Mouse (Mus musculus) brown adipose tissue, adult 24 weeks (tissue): ENCODE results near the gene Ap1b1. TPM values are rescaled to one million over a fixed set of nuclear protein-coding genes. Genes with fewer than 3 reads are reported as not detected.
A peak's percentile ranks its signal among the peaks of the same experiment; 100 is the strongest.

Source experiments
- H3K27ac ChIP-seq: fragments of 200-500 bp; replicated peaks from 2 replicates; pipeline ENCODE4 v1.5.1; 2012; ENCODE audit warnings: low read depth, mild to moderate bottlenecking, low read length
- H3K4me1 ChIP-seq: fragments of 200-500 bp; 2 replicates; pipeline ENCODE4 v1.6.1; 2012; ENCODE audit warnings: low read length, mixed read lengths; ENCODE audit not compliant: control insufficient read depth, insufficient read depth, insufficient read length
- H3K4me3 ChIP-seq: fragments of 200-500 bp; 2 replicates; pipeline ENCODE4 v1.5.1; 2012; ENCODE audit warnings: low read depth, mild to moderate bottlenecking, low read length, moderate library complexity; ENCODE audit not compliant: insufficient read depth
- polyA plus RNA-seq: library from polyadenylated mRNA; stranded (reverse); fragments of >200 nt; gene quantifications from 2 replicates; pipeline ENCODE4 v1.2.4, GENCODE M21; 2012; ENCODE audit not compliant: missing spikeins, insufficient read depth, insufficient read length

The Ap1b1 gene
- polyA plus RNA-seq, 1 experiment: 49.5 TPM

DNA sequence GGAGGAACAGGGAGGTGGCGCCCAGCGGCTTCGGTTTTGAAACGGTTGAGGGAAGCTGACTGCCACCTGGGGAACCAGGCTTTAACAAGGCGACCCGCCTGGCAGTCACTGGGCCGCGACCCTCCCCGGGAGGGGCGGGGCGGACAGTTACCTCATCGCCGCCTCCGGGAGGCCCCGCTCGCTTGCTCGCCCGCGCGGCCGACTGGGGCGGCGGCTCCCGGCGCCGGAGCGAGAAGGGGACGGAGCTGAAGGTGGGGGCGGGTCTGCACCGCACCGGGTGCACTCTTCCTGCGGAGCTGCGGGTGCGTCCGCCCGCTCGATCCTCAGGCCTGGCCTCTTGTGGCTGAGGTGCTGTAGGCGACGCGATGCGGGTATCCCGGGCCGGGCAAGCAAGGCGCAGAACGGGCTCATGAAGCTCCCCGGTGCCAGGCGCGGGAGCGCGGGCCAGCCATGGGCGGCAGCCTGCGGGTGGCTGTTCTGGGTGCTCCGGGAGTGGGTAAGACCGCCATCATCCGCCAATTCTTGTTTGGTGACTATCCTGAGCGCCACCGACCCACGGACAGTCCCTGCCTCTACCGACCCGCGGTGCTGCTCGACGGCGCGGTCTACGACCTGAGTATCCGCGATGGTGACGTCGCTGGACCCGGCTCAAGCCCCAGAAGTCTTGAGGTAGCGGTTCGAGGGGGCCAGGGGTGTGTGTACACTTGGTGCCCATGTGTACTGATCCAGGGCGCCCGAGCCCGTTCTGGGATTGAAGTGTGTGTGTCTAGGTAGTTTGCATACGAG, 71.4 kb downstream of the Ap1b1 start, which contains the start of gene Rasl10a:
Gene Rasl10a, plus strand, starts transcription at position 273 of the 786 bp plus-strand sequence.
- Histone ChIP-seq H3K27ac (no peak within 1 kb of the TSS), H3K4me1 (peaks cover 15% of the 10 kb centered on the region), H3K4me3 (peak within 1 kb of the TSS; percentile 57)

DNA sequence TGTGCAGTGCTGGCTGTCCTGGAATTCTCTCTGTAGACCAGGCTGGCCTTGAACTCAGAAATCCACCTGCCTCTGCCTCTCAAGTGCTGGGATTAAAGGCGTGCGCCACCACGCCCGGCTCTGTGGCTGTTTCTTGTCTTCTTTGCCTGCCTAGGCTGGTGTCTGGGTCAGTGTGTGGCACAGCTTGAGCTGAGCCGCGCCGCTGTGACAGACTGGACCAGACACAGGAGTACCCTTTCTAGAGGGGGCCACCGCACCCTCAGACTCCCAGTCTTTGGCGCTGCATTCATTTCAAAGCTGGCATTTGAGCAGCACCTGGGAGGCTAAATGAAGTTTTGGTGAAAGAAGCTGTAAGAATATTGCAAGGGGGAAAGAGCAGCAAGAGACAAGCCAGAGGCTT, 72.2 kb downstream of the Ap1b1 start:
- Histone ChIP-seq H3K4me1 (peaks cover 21% of the 10 kb centered on the region), H3K4me3 (no peak overlapping the region), H3K27ac (no peak overlapping the region)

DNA sequence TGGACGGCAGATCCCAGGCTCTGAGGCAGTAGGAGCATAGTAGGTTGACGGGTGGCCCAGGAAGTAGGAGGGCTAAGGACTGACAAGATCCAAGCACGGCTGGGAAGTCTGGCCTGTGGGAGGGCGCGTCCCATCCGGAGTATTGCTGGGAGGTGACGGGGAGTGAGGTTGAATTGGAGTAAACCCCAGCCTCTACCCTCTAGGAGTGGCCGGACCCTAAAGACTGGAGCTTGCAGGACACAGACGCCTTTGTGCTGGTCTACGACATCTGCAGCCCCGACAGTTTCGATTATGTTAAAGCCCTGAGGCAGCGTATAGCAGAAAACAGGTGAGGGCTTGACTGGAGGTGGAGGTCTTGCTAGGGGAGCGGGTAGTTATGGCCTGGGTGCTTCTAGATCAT, 72.6 kb downstream of the Ap1b1 start:
- peaks cover 25% of the 10 kb centered on the region for H3K4me1 ChIP-seq
- no peak overlapping the region for H3K27ac ChIP-seq
- no peak overlapping the region for H3K4me3 ChIP-seq

DNA sequence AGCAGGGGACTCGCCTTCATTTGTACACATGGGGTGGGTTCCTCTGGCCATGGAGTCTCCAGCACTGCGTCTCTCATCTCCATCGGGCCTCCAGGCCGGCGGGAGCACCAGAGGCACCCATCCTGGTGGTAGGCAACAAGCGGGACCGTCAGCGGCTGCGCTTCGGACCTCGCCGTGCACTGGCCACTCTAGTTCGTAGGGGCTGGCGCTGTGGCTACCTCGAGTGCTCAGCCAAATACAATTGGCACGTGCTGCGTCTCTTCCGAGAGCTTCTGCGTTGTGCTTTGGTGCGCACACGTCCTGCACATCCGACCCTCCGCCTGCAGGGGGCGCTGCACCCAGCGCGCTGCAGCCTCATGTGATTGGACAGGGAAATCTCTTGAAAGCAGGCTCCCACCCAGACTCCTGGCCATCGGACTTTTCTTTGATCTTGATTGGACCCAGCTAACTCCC, 73.1 kb downstream of the Ap1b1 start:
- Histone ChIP-seq H3K4me3 (no peak overlapping the region), H3K27ac (no peak overlapping the region), H3K4me1 (peaks cover 28% of the 10 kb centered on the region)

DNA sequence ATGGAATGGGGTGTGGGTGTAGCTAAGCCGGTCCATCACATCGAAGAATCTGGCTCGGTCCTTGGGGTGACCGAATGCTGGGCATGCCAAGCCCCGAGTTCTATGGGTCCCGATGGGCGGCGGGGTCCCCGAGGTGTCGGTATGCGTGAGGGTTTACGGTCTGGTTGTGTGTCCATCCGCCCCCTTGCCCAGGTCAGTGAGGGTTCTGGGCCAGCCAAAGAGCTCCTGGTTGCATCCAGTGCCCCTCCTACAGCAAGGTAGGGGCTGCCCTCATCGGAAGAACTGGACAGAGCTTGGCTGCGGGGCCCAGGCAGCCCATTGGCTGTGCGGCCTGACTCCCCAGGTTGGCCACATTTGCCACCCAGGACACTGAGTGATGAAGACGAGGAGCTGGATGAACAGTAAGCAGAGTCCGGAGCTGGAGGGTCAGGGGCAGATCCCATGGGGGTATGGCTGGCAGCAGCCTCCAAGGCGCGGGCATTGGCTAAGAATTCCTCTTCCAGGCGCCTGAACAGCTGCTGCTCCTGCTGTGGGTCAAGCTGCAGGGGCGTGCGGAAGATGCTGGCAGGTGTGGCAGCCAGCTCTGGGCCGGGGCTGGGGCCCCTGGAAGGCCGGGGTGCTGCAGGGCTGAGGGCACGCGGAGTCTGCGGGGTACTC, 74.3 kb downstream of the Ap1b1 start:
- no peak overlapping the region for H3K27ac ChIP-seq
- peaks cover 28% of the 10 kb centered on the region for H3K4me1 ChIP-seq
- H3K4me3 ChIP-seq: no peak overlapping the region

DNA sequence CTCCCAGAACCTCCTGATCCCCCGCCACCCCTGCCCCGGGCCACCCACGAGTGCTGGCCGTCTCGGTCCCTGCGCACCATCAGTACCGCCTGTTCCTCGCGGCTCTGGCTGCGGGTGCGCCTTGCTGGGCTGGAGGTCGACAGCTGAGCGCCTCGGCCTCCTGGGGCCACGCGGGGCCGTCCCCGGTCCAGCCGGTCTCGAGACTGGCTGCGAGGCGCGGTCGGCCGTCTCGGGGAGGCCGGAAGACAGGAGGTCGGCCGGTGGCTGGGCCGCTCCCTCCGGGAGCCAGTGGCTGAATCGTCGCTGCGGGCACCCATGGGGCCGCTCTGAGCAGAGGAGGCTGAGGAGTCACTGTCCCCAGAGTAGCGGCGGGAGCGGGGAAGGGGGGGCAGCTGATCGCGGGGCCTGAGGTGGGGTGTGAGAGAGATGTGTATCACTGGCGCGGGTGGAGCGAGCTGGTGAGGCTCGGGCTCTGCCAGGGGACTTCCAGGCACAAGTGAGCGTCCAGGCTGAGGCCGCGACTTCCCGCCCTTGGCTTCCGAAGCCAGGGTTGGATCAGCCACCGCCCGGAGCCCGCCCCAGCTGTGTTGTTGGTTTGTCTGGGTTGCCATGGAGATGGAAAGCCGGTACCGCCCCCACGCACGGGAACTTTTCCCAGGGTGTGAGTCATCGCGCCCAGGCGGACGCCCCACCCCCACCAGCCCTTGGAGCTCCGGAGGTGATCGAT, 75.0 kb downstream of the Ap1b1 start:
- Histone ChIP-seq H3K27ac (no peak overlapping the region), H3K4me1 (peaks cover 28% of the 10 kb centered on the region), H3K4me3 (peak overlapping the region; percentile 41)

DNA sequence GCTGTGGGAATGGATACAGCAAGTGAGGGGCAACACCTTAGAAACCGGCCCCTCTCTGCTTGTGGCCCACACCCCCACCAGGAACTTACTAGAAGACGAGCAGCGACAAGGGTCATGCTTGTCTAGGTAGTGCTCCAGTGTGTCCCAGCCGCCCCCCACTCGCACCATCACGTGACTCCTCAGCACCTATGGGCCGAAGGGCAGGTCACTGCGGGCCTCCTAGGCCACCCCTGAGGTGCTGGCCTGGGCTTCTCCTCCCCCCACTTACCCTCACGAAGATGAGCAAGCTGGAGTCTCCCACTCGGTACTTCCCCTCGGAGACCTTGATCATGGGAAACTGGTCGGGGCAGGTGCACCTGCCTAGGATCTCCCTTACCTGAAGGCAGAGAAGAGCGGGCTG, 75.7 kb downstream of the Ap1b1 start:
- H3K4me3 ChIP-seq: peak overlapping the region; percentile 41
- no peak overlapping the region for H3K27ac ChIP-seq
- H3K4me1 ChIP-seq: peaks cover 28% of the 10 kb centered on the region

DNA sequence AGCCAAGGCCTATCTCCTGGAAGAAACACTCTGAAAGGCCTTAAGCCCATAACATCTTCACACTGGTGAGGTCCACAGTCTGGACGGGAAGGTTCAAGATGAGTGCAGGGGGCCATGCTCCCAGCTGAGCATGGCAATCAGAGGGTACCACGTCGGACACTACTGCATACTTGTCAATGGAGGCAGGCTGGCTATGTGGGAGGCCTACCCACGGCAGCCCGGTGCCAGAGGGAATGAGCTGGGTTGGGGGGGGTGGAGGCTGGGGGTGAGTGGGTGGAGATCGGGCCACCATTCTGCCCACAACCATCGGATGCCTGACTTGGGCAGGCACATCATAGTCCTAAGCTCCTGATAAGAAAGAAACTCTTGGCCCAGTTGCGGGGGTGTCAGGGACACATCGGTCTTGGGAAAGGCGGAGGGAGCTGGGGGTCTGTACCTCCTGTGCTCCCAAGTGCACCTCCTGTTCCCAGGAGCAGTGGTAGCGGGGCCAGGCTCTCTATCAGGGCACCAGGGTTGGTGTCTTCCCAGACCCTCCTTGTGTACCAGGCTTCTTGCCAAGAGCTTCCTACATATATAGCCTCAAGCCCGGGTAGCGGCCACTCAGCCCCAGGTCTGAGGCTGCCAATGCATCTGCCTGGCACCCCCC, 76.4 kb downstream of the Ap1b1 start:
- H3K27ac ChIP-seq: no peak overlapping the region
- peak overlapping the region; percentile 41 for H3K4me3 ChIP-seq
- peaks cover 28% of the 10 kb centered on the region for H3K4me1 ChIP-seq

DNA sequence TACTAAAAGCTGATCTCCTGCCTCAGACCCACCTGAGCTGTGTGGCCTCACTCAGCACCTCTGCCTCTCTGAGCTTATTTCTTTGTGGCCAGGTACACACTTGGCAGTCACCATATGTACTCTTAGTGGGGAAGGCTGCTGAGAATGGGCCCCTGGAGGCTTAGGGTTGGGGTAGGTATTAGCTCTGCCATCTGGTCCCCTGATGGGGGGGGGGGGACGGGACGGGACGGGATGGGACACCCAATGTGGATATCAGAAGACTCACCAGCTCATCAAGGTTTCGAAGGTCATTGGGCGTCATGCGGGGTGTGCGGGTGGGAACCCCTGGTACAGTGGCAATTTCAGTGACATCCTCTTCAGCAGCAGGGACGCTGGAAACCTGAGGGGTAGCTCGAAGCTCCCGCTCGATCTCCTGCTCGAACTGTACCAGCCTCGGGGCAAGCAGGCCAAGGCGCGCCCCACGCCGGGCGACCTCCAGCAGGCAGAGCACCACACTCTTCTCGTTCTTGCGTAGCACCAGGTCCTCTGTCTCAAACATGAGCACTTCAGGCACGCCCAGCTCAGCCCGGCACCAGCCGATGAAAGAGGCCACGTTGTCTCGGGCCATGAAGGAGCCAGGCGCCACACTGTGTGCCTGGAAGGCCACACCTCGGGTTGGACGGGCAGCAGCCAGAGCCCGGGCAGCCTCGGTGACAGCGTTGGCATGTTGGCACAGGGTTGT, 77.1 kb downstream of the Ap1b1 start:
- Histone ChIP-seq H3K27ac (no peak overlapping the region), H3K4me1 (peaks cover 26% of the 10 kb centered on the region), H3K4me3 (peak overlapping the region; percentile 81)

DNA sequence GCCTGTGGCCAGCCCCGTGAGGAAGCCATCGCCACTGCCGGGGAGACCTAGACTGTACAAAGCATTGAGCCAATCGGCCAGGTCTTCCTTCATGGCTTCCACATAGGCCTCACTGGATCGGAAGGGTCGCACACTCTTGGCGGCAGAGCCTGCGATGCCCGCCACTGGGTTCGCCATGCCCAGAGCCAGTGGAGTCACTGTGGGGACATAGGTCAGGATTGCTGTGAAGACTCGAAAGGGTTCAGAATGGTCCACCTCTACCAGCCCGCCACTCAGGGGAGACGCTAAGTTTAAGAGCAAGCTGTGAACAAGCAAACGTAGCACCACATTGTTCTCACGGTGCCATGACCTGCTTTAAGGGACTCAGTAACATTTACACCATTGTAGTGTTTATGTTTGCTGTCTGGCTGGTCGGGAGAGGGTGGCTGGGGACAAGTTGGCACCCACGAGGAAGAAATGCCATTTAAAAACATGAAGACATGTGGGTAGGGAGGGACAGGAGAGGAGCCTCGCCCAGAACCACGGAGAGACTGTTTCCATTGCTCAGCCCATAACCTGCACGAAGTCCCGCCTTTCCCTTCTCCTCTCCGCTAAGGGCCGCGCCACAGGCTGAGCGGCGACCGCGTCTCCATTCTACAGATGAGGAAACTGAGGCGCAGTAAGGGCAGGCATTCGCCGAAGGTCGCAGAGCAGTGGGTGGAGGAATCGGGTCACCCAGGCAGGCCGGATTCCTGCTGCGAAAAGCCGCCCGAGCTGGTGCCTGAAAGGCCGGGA, 77.8 kb downstream of the Ap1b1 start:
- Histone ChIP-seq H3K4me1 (peaks cover 23% of the 10 kb centered on the region), H3K4me3 (peak overlapping the region; percentile 81), H3K27ac (peak overlapping the region; percentile 26; the same call in 1 of the 2 replicates)

DNA sequence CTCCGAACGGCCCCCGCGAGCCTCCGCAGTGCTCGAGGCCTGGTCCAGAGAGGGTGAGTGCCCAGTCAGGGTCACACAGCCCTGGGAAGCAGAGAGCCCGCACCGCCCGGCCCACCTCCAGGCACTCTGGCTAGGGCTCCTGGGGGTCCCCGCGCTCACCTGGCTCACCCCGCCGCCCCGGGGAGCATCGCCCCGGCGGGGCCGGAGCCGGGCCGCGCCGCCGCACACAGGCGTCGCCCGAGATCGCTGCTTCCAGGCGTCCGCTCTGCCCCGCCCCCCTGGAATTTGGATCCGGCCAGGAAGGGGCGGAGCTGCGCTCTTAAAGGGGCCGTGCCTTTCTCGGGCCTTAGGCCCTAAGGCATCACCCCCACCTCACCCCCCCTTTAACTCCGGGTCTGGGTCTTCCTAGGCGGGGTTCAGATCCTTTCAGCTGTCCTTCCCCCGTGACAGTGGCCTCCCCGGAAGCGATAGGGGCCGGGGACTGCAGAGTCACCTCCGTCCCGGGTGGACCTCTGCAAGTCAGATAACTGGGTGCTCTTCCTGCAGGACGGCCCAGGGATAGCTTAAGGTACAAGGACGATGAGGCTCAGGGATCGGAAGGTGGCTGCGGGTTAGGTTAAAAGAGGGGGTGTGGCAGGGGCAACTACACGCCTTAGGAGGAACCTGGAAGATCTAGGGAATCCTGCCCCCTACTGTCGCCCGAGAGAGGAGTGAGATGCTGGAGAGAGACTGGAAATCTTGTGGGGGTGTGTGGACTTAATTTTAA, 78.6 kb downstream of the Ap1b1 start, which contains the start of gene Gas2l1:
Gene Gas2l1, minus strand, starts transcription at position 272 of the 766 bp plus-strand sequence.
- Histone ChIP-seq H3K27ac (peak within 1 kb of the TSS; percentile 26), H3K4me3 (peak within 1 kb of the TSS; percentile 81), H3K4me1 (peaks cover 23% of the 10 kb centered on the region)

DNA sequence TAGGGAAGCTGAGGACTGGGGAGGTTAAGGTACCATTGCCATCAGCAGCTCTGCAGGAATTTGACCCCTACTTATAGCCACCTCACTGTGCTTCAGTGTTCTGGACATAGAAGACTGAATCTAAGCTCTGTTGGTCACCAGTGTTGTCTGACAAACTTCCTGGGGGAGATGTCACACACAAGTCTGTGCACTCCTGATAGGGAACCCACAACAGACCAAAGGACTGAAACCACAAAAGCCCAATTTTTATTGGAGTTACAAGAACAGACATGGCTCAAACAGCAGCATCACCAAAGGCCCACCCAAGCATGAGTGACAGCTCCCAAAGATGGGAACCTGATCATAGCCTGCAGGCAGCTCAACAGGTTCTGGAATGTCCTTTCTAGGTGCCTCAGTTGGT, 80.4 kb downstream of the Ap1b1 start:
- H3K4me1 ChIP-seq: peaks cover 22% of the 10 kb centered on the region
- H3K27ac ChIP-seq: no peak overlapping the region
- no peak overlapping the region for H3K4me3 ChIP-seq
